Mouse (Mus musculus) limb, embryonic 11.5 days (tissue): ENCODE measurements at regions not wholly inside any gene's neighbourhood (a gene's known extent, or its start where the extent isn't known, plus 50 kb on each side); places are given as distances from the start of the nearest gene placed in this dataset.

ENCODE experiments used
- ATAC-seq: fragments of 200-750 bp; cut with Nextera tagmentation; 2 replicates; pipeline ENCODE4 v1.8.0; 2017; ENCODE audit warnings: low read depth; ENCODE audit not compliant: insufficient number of reproducible peaks, low FRiP score, low TSS enrichment
- DNase-seq: peaks from one replicate; pipeline ENCODE4 v3.0.0-alpha.2; 2015; ENCODE audit warnings: low spot score
- H3K27ac ChIP-seq: fragments of 300-500 bp; sonication (generic); replicated peaks from 2 replicates; pipeline ENCODE4 v1.5.1; 2014; ENCODE audit warnings: low read depth, mild to moderate bottlenecking, low read length
- H3K27me3 ChIP-seq: fragments of 300-500 bp; sonication (generic); 2 replicates; pipeline ENCODE4 v1.6.1; 2014; ENCODE audit warnings: mild to moderate bottlenecking, low read length, mixed read lengths; ENCODE audit not compliant: control insufficient read depth, insufficient read depth
- H3K36me3 ChIP-seq: fragments of 300-500 bp; sonication (generic); 2 replicates; pipeline ENCODE4 v1.6.1; 2014; ENCODE audit warnings: mild to moderate bottlenecking, low read length, moderate library complexity, mixed read lengths; ENCODE audit not compliant: control insufficient read depth, insufficient read depth
- H3K4me1 ChIP-seq: fragments of 300-500 bp; sonication (generic); 2 replicates; pipeline ENCODE4 v1.6.1; 2014; ENCODE audit warnings: low read length, mixed read lengths; ENCODE audit not compliant: control insufficient read depth, insufficient read depth
- H3K4me2 ChIP-seq: fragments of 300-500 bp; sonication (generic); 2 replicates; pipeline ENCODE4 v1.6.1; 2014; ENCODE audit warnings: low read depth, mild to moderate bottlenecking, moderate library complexity; ENCODE audit not compliant: severe bottlenecking
- H3K4me3 ChIP-seq: fragments of 300-500 bp; sonication (generic); 2 replicates; pipeline ENCODE4 v1.5.1; 2014; ENCODE audit warnings: low read depth, low read length
- H3K9ac ChIP-seq: fragments of 300-500 bp; sonication (generic); 2 replicates; pipeline ENCODE4 v1.6.1; 2014; ENCODE audit warnings: mild to moderate bottlenecking, low read length
- H3K9me3 ChIP-seq: fragments of 300-500 bp; sonication (generic); 2 replicates; pipeline ENCODE4 v1.6.1; 2016; ENCODE audit warnings: low read length; ENCODE audit not compliant: control insufficient read depth
- WGBS: fragments of 180-500 bp; shearing (Covaris S2); extraction: QIAGEN DNeasy Blood & Tissue Kit; methylation state at CpG from one replicate; pipeline ENCODE4 v1.1.7; 2014; 5-methylcytosine and 5-hydroxymethylcytosine counted together

DNA sequence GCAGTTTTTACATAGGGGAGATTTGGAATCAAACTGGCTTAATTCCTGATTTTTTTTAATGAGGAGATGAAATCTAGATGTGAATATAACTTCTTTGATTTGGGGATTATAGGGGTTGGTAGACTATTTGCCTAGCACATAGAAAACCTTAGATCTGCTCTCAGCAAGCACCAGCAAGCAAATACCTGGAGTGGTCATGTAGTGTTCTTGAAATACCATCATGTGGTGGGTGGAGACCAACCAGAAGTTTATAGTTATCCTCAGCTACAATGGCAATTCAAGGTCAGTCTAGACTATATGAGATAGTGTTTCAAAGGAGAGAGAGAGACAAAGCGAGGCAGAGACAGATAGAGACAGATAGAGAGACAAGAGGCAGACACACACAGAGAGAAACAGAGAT is 94.1 kb upstream of the Klf6 start:
- no peaks in the 10 kb centered on the region for H3K4me1 ChIP-seq
- no peak overlapping the region for H3K9ac ChIP-seq
- 89% methylated on average over 1 of the region's 1 CpGs for WGBS
- H3K4me2 ChIP-seq: no peak overlapping the region
- no peaks in the 10 kb centered on the region for H3K36me3 ChIP-seq
- DNase-seq: no peak
- no peak overlapping the region for H3K4me3 ChIP-seq
- H3K27ac ChIP-seq: no peak overlapping the region
- no peaks in the 10 kb centered on the region for H3K27me3 ChIP-seq
- no peaks in the 10 kb centered on the region for H3K9me3 ChIP-seq
- ATAC-seq: no peak

DNA sequence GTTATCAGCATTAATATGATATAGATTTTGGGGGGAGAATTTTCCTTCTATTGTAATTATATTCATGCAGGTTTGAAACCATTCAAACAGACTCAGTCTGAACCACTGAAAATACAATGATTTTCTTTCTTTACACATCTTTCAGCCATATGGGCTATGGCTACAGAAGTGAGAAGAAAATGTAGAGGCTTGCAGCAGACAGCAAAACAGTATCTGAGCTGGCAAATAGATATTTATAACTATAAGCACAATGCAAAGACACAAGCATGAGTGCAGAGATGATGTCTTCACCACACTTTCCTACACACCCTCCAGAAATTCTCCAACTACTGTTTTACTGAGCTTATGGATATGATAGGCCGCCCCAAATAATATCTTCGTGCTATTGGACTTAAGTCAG is 92.6 kb upstream of the Klf6 start:
- WGBS: 98% methylated on average over 2 of the region's 2 CpGs
- no peak overlapping the region for H3K9ac ChIP-seq
- no peaks in the 10 kb centered on the region for H3K9me3 ChIP-seq
- H3K36me3 ChIP-seq: no peaks in the 10 kb centered on the region
- H3K27ac ChIP-seq: no peak overlapping the region
- H3K4me2 ChIP-seq: no peak overlapping the region
- H3K27me3 ChIP-seq: no peaks in the 10 kb centered on the region
- H3K4me1 ChIP-seq: no peaks in the 10 kb centered on the region
- DNase-seq: no peak
- H3K4me3 ChIP-seq: no peak overlapping the region
- ATAC-seq: no peak

DNA sequence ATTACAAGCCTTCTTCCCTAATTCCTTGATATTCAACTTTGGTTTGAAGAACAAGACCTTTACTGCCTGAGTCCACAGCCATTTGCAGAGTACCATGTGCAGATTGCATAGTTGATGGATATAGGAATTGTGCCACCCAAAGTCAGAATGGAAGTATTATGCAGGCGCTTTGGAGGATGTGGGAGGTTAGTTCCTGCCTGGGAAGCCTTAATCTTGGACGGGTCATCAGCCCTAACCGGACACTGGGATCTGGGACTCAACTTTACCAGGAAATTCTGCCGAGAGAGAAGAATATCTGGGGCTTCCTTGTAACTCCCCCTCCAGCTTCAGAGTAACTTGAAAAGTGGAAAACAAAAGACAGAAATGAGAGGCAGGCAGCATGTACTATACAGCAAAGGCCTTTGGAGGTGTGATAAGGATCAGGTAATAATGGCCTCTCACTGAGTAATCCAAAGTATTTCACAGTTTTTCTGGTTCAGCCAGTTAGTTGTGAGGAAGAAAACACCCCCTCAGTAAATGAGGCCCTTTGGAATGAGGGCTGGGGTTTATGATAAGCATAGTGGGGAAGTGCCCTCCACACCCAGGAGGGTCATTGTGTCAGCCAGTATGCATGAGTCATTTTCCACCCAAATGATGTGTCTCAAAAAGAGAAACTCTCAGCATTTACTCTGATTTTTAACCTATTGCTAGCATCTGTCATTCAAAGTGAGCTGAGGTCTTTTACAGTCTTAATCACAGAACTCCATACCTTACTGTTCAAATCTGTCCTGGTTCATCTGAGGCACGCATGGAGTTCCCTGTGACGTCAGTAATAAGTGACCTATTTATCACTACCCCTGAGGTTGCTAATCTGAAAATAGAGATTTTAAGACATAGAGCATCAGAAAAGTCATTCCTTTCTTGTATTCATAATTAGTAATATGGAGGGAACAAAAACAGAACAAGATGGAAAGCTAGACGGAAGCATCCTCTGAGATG is 91.7 kb upstream of the Klf6 start:
- no peak overlapping the region for H3K4me3 ChIP-seq
- no peaks in the 10 kb centered on the region for H3K36me3 ChIP-seq
- H3K27me3 ChIP-seq: no peaks in the 10 kb centered on the region
- H3K9ac ChIP-seq: no peak overlapping the region
- no peaks in the 10 kb centered on the region for H3K4me1 ChIP-seq
- H3K27ac ChIP-seq: no peak overlapping the region
- ATAC-seq: no peak
- DNase-seq: no peak
- WGBS: 74% methylated on average over 7 of the region's 7 CpGs
- H3K4me2 ChIP-seq: no peak overlapping the region
- no peaks in the 10 kb centered on the region for H3K9me3 ChIP-seq

DNA sequence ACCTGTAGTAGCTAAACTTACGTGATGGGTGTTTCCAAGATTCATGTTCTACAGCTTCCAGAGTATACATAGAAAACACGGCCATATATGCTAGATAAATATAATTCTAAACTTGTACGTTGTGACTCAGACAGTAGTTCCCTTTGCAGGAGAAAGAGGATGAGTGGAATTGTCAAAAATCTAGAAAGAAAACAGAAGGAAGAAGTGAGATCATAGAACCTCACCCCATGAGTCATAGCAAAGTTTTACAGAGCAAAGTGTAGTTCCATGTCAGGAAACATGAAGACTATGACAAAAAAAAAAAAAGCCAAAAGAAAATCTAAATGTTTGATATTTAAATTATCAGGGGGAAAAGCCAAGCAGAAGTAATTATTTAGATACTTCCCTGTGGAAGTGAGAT is 87.5 kb upstream of the Klf6 start:
- Histone ChIP-seq H3K36me3 (no peaks in the 10 kb centered on the region), H3K9ac (no peak overlapping the region), H3K4me3 (no peak overlapping the region), H3K27me3 (no peaks in the 10 kb centered on the region), H3K4me1 (no peaks in the 10 kb centered on the region), H3K27ac (no peak overlapping the region), H3K4me2 (no peak overlapping the region), H3K9me3 (no peaks in the 10 kb centered on the region)
- ATAC-seq (no peak), DNase-seq (no peak)
- 89% methylated on average over 3 of the region's 3 CpGs for WGBS

DNA sequence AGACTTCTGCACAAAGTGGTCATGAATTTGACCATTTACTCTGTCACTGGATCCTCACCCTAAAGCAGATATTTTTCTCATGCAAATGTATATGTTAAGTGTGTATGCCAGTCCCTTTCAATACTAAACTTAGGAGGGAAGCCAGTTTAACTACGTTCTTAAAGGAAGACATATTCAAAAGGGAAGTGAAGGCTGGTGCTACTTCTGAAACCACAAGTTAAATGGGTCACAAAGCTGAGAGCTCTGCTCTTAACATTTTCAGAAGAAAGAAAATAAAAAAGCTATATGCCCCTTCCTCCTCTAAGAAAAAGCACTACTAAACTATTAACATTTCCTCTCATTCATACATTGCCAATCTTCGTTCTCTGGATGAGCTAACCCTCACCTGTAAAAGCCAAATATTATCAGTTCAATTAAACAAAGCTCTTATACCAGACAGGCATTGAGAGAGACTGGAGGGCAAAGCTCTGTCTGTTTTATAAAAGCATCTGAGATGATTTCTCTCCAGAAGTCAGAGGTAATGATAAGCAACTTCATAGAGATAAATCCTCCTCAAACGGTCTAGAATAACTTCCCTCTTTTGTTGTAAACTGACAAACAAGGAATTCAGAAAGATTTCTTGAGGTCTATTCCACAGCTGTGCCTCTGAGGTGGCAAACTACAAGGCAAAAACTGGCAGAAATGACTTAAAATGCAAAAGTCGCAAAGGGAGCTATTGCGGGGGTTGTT is 82.7 kb upstream of the Klf6 start:
- Histone ChIP-seq H3K36me3 (no peaks in the 10 kb centered on the region), H3K4me3 (no peak overlapping the region), H3K4me1 (no peaks in the 10 kb centered on the region), H3K9me3 (no peaks in the 10 kb centered on the region), H3K9ac (no peak overlapping the region), H3K27ac (no peak overlapping the region), H3K27me3 (no peaks in the 10 kb centered on the region), H3K4me2 (no peak overlapping the region)
- DNase-seq: no peak
- ATAC-seq: no peak
- 73% methylated on average over 5 of the region's 5 CpGs for WGBS

DNA sequence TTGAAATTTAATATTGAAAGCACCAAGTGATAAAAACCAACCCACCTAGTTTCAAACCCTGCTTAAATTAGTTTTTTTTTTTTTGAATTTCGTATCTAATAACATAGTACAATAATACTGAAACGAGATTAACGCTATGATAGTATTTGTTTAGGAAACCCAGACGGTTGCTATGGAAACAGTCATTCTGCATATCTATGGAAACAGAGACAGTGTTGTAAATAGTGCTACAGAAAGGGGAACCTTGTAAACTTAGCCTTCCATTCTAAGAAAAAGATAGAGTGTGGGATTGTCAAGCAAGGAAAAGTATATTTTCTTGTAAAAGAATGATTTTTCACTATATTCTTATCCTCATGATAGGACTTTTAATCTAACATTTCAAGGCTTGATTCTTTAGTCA is 81.9 kb upstream of the Klf6 start:
- Histone ChIP-seq H3K4me3 (no peak overlapping the region), H3K4me2 (no peak overlapping the region), H3K27ac (no peak overlapping the region), H3K27me3 (no peaks in the 10 kb centered on the region), H3K9me3 (no peaks in the 10 kb centered on the region), H3K36me3 (no peaks in the 10 kb centered on the region), H3K9ac (no peak overlapping the region), H3K4me1 (no peaks in the 10 kb centered on the region)
- ATAC-seq: no peak
- WGBS: 64% methylated on average over 4 of the region's 4 CpGs
- no peak for DNase-seq

DNA sequence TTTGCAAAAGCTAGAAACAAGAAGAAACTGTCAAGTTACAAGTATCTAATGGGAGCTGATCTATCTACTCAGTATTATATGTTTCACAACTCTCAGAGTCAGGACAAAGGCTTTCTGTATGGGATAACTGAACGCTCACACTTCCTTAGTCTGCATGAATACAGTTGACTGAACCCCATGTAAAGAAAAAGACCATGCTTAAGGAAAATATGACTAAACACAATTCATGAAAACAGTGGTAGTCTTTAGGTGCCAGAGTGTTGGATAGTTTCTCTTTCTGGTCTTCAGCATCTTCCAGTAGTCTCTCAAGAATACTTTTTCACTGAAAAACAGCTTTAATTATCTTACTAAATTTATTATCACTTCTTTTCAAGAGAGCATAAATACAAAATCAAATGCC is 78.7 kb upstream of the Klf6 start:
- WGBS: 86% methylated on average over 1 of the region's 1 CpGs
- DNase-seq (no peak), ATAC-seq (no peak)
- H3K36me3 ChIP-seq: no peaks in the 10 kb centered on the region
- no peak overlapping the region for H3K9ac ChIP-seq
- H3K27me3 ChIP-seq: no peaks in the 10 kb centered on the region
- no peak overlapping the region for H3K4me2 ChIP-seq
- H3K9me3 ChIP-seq: no peaks in the 10 kb centered on the region
- no peak overlapping the region for H3K27ac ChIP-seq
- no peak overlapping the region for H3K4me3 ChIP-seq
- H3K4me1 ChIP-seq: no peaks in the 10 kb centered on the region

DNA sequence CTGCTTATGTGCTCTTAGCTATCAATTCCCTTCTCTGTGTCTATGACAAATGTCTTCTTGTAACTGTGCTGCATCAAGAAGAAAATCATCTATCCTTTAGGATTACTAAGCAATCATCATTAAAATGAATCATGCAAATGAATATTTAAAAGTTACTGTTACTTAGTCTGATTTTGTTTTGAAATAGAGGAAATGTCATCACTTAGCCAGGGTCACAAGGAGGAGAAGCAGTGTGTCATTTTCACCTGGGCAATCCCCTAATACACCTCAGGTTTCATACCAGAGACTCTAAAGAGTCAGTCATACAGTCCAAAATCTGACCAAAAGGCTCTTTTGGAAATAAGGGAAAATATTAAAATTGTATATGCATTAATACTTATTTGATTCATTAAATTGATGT is 74.2 kb upstream of the Klf6 start:
- Histone ChIP-seq H3K9ac (no peak overlapping the region), H3K4me1 (no peaks in the 10 kb centered on the region), H3K4me2 (no peak overlapping the region), H3K4me3 (no peak overlapping the region), H3K27ac (no peak overlapping the region), H3K9me3 (no peaks in the 10 kb centered on the region), H3K36me3 (no peaks in the 10 kb centered on the region), H3K27me3 (no peaks in the 10 kb centered on the region)
- DNase-seq (no peak), ATAC-seq (no peak)
